Mouse (Mus musculus) cortical plate, adult 2 months (tissue): ENCODE results near the gene Sar1b.

ENCODE experiments used
- CTCF ChIP-seq: fragments of 200-500 bp; IDR thresholded peaks from 2 replicates; pipeline ENCODE4 v1.5.1; 2011; ENCODE audit warnings: mild to moderate bottlenecking, control low read depth, low read length; ENCODE audit not compliant: insufficient read depth; ENCODE audit errors: extremely low read depth
- POLR2A ChIP-seq: fragments of 200-500 bp; IDR thresholded peaks from 2 replicates; pipeline ENCODE4 v1.6.1; 2011; ENCODE audit warnings: mild to moderate bottlenecking, low read length, control low read depth; ENCODE audit not compliant: insufficient read depth; ENCODE audit errors: extremely low read depth

DNA sequence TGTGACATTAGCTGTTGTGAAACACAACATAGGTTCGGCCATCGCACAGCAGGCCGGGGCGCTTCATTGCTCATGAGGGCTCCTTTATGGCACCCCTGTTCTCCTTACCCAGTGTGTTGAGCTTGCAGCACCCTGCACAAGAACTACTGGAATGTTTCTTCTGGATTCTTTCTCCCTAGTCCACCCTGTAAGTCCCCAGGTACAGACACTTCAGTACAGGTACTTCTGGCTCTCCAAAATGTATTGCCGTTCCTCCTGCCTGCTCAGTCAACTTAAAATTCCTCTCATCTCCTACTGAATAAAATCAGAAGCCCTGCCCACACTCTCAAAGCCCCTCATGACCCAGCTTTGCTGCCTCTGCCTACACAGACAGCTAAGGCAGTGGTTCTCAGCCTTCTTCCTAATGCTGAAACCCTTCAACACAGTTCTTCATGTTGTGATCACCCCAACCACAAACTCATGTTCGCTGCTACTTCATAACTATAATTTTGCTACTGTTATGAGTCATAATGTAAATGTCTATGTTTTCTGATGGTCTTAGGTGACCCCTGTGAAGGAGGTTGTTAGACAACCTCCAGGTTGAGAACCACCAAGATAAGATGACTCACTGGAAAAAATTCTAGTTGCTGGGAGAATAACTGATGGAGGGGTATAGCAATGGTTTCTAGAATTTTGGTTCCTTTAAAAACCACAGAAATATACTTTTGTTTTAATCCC, 3.4 kb upstream of the Sar1b start:
- no peak for TF ChIP-seq POLR2A
- TF ChIP-seq CTCF, result no peak
